Comparison of ENCODE assay signal across 7 mouse cellular contexts in the genomic region with DNA sequence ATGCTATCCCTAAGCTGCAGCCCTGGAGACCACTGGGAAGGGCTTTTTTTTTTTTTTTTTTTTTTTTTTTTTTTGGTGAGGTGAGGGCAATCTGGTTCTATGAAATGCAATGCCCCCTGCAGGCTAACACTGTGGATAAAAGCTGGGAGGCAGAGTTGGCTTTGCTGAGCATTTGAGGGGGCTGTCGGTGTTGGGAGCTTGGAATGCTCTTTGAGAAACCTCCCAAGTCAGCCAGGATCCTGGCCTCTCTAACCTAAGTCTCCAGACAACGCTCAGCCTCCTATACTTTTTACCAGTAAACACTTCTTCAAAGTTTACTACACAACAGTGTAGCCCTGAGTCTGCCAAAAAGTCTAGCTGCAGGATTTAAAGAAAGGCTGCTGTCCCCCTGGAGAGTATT.
DNase-seq lines count a peak whose midpoint lies in the region; ATAC-seq and TF ChIP-seq lines count a peak whose summit lies in the region.

No protein-coding gene starts in this region.

- no peaks in the 10 kb centered on the region for H3K36me3 ChIP-seq in heart, embryonic 15.5 days
- H3K36me3 ChIP-seq in midbrain, embryonic 13.5 days, result no peaks in the 10 kb centered on the region

- TF ChIP-seq POLR2A in cortical plate, adult 2 months (IDR thresholded peaks at IDR 0.05; ENCODE audit: extremely low read depth, insufficient read depth, low read length), result no peak

- peak overlapping the region; percentile 96 for H3K4me2 ChIP-seq in heart, embryonic 15.5 days
- H3K4me2 ChIP-seq in midbrain, embryonic 13.5 days (replicated peaks), result peak overlapping the region; percentile 70

- no peak for ATAC-seq in heart, embryonic 15.5 days (replicated peaks; ENCODE audit: insufficient number of reproducible peaks, insufficient read depth, low FRiP score, low read depth)
- ATAC-seq in midbrain, embryonic 13.5 days, result no peak
- no peak for ATAC-seq in monocyte, adult 5-6 weeks (replicated peaks; ENCODE audit: insufficient number of reproducible peaks, low FRiP score, low TSS enrichment, poor library complexity, severe bottlenecking)

- no peaks in the 10 kb centered on the region for H3K9me3 ChIP-seq in heart, embryonic 15.5 days (replicated peaks)
- no peaks in the 10 kb centered on the region for H3K9me3 ChIP-seq in midbrain, embryonic 13.5 days

- peak; percentile 58 for DNase-seq in right cerebral cortex, adult 18-20 months
- DNase-seq in right cerebral cortex, postnatal 36 days (ENCODE audit: low spot score in 2 of 2), result no peak
- DNase-seq in layer of hippocampus, postnatal 14 days (ENCODE audit: low spot score in 2 of 2), result peak; percentile 24 to 51

- peak overlapping the region; percentile 92 for H3K4me3 ChIP-seq in cortical plate, adult 2 months (ENCODE audit: insufficient read depth, low read length)
- H3K4me3 ChIP-seq in heart, embryonic 15.5 days, result peak overlapping the region; percentile 67
- H3K4me3 ChIP-seq in midbrain, embryonic 13.5 days (replicated peaks), result peak overlapping the region; percentile 62

- peak; percentile 47; the same call in 1 of the 2 replicates for TF ChIP-seq CTCF in cortical plate, adult 2 months (IDR thresholded peaks at IDR 0.05; ENCODE audit: extremely low read depth, insufficient read depth, low read length)

- H3K4me1 ChIP-seq in cortical plate, adult 2 months (ENCODE audit: control insufficient read depth, insufficient read depth, low read length), result peaks cover 1% of the 10 kb centered on the region; the same call in 1 of the 2 replicates
- peaks cover 8% of the 10 kb centered on the region for H3K4me1 ChIP-seq in heart, embryonic 15.5 days (replicated peaks)
- peaks cover 40% of the 10 kb centered on the region for H3K4me1 ChIP-seq in midbrain, embryonic 13.5 days (replicated peaks)

- H3K9ac ChIP-seq in heart, embryonic 15.5 days, result no peak overlapping the region
- peak overlapping the region; percentile 85 for H3K9ac ChIP-seq in midbrain, embryonic 13.5 days (replicated peaks)

- peaks cover 18% of the 10 kb centered on the region; the same call in 1 of the 2 replicates for H3K27me3 ChIP-seq in heart, embryonic 15.5 days
- H3K27me3 ChIP-seq in midbrain, embryonic 13.5 days, result peaks cover 9% of the 10 kb centered on the region; the same call in 1 of the 2 replicates

- H3K27ac ChIP-seq in cortical plate, adult 2 months (ENCODE audit: insufficient read depth, low read length), result no peak overlapping the region
- no peak overlapping the region for H3K27ac ChIP-seq in heart, embryonic 15.5 days
- no peak overlapping the region for H3K27ac ChIP-seq in midbrain, embryonic 13.5 days

- 10% methylated on average over 2 of the region's 2 CpGs for WGBS in heart, embryonic 15.5 days
- 6% methylated on average over 2 of the region's 2 CpGs for WGBS in midbrain, embryonic 13.5 days

Comparison
In these comparisons a context has a peak if more than half of its experiments do, and no peak if none do; other contexts are left out.
1. DNase-seq: peak in right cerebral cortex, adult 18-20 months (single experiment) and layer of hippocampus, postnatal 14 days (2 of 2); none in right cerebral cortex, postnatal 36 days (0 of 2).
2. Peak in every context shown above with its lines, with median percentiles within 50 percentile points of each other: H3K4me3 ChIP-seq.